Mouse (Mus musculus): ENCODE measurements around the gene Lins1. TPM values are rescaled to one million over a fixed set of nuclear protein-coding genes. Genes with fewer than 3 reads are reported as not detected.

Lins1 gene
- total RNA-seq (2014; fragmentation: Nextera tagmentation) (21.3 and 23.5 TPM in 2 replicates), total RNA-seq (2017) (10.3 and 12.1 TPM in 2 replicates), polyA plus RNA-seq (2012) (2.1 and 3.7 TPM in 2 replicates)

GRCm38 (mm10) chr7:66689620-66690360 lies at the start of gene Lins1:
TSS of gene Lins1 (plus strand) at chr7:66689889.
- no peaks in the 10 kb centered on the region for H3K9me3 ChIP-seq (replicated peaks)
- H3K36me3 ChIP-seq (replicated peaks), result peaks cover 26% of the 10 kb centered on the region
- TF ChIP-seq TAL1 (conservative IDR thresholded peaks at IDR 0.05; ENCODE audit: low read depth, low read length) (no peak), GATA1 (IDR thresholded peaks at IDR 0.05; ENCODE audit: borderline replicate concordance, low read length) (no peak), POLR2AphosphoS5 (IDR thresholded peaks at IDR 0.05; ENCODE audit: insufficient replicate concordance, low read depth, low read length) (no peak), GATA2 (IDR thresholded peaks at IDR 0.05; ENCODE audit: borderline replicate concordance, low read depth, low read length) (no peak), CTCF (IDR thresholded peaks at IDR 0.05; ENCODE audit: low read depth, low read length) (no peak)
- DNase-seq (ENCODE audit: low spot score) (peak; percentile 91), ATAC-seq (ENCODE audit: extremely low read depth, insufficient number of reproducible peaks, low FRiP score, poor library complexity, severe bottlenecking) (peak; percentile 98)
- peak within 1 kb of the TSS; percentile 96 for H3K4me3 ChIP-seq (ENCODE audit: low read depth, low read length)
- H3K4me1 ChIP-seq (ENCODE audit: insufficient read depth, low read depth, low read length), result peaks cover 19% of the 10 kb centered on the region
- H3K27me3 ChIP-seq (ENCODE audit: insufficient read depth, low read length), result no peaks in the 10 kb centered on the region

- DNase-seq (ENCODE audit: low spot score) (no peak), ATAC-seq (ENCODE audit: extremely low read depth, insufficient number of reproducible peaks, low FRiP score, poor library complexity, severe bottlenecking) (no peak)
- no peak for TF ChIP-seq POLR2AphosphoS5 (IDR thresholded peaks at IDR 0.05; ENCODE audit: insufficient replicate concordance, low read depth, low read length)
- TF ChIP-seq CTCF (IDR thresholded peaks at IDR 0.05; ENCODE audit: low read depth, low read length), result no peak
- TF ChIP-seq TAL1 (conservative IDR thresholded peaks at IDR 0.05; ENCODE audit: low read depth, low read length), result no peak
- no peak for TF ChIP-seq GATA2 (IDR thresholded peaks at IDR 0.05; ENCODE audit: borderline replicate concordance, low read depth, low read length)
- Histone ChIP-seq H3K4me3 (ENCODE audit: low read depth, low read length) (no peak overlapping the region), H3K4me1 (ENCODE audit: insufficient read depth, low read depth, low read length) (no peaks in the 10 kb centered on the region; the same call in 1 of the 2 replicates), H3K9me3 (replicated peaks) (no peaks in the 10 kb centered on the region), H3K27me3 (ENCODE audit: insufficient read depth, low read length) (no peaks in the 10 kb centered on the region), H3K36me3 (replicated peaks) (peaks cover 47% of the 10 kb centered on the region)
Measured at GRCm38 (mm10) chr7:66645736-66646135, 44.0 kb upstream of the Lins1 start.

GRCm38 (mm10) chr7:66649181-66649580 lies 40.5 kb upstream of the Lins1 start:
- H3K36me3 ChIP-seq (replicated peaks), result peaks cover 67% of the 10 kb centered on the region
- peaks cover 12% of the 10 kb centered on the region for H3K4me1 ChIP-seq (ENCODE audit: insufficient read depth, low read depth, low read length)
- no peak overlapping the region for H3K4me3 ChIP-seq (ENCODE audit: low read depth, low read length)
- H3K27me3 ChIP-seq (ENCODE audit: insufficient read depth, low read length), result no peaks in the 10 kb centered on the region
- no peak for ATAC-seq (ENCODE audit: extremely low read depth, insufficient number of reproducible peaks, low FRiP score, poor library complexity, severe bottlenecking)
- H3K9me3 ChIP-seq (replicated peaks), result no peaks in the 10 kb centered on the region
- DNase-seq (ENCODE audit: low spot score), result no peak
- TF ChIP-seq POLR2AphosphoS5 (IDR thresholded peaks at IDR 0.05; ENCODE audit: insufficient replicate concordance, low read depth, low read length), result no peak
- TF ChIP-seq TAL1 (conservative IDR thresholded peaks at IDR 0.05; ENCODE audit: low read depth, low read length), result no peak
- no peak for TF ChIP-seq GATA2 (IDR thresholded peaks at IDR 0.05; ENCODE audit: borderline replicate concordance, low read depth, low read length)
- no peak for TF ChIP-seq CTCF (IDR thresholded peaks at IDR 0.05; ENCODE audit: low read depth, low read length)
- no peak for TF ChIP-seq GATA1 (IDR thresholded peaks at IDR 0.05; ENCODE audit: borderline replicate concordance, low read length)

- no peaks in the 10 kb centered on the region for H3K27me3 ChIP-seq (ENCODE audit: insufficient read depth, low read length)
- H3K4me3 ChIP-seq (ENCODE audit: low read depth, low read length), result no peak overlapping the region
- ATAC-seq (ENCODE audit: extremely low read depth, insufficient number of reproducible peaks, low FRiP score, poor library complexity, severe bottlenecking), result no peak
- peaks cover 77% of the 10 kb centered on the region for H3K36me3 ChIP-seq (replicated peaks)
- peaks cover 12% of the 10 kb centered on the region for H3K4me1 ChIP-seq (ENCODE audit: insufficient read depth, low read depth, low read length)
- no peak for DNase-seq (ENCODE audit: low spot score)
- TF ChIP-seq CTCF (IDR thresholded peaks at IDR 0.05; ENCODE audit: low read depth, low read length), result no peak
- no peak for TF ChIP-seq TAL1 (conservative IDR thresholded peaks at IDR 0.05; ENCODE audit: low read depth, low read length)
- TF ChIP-seq POLR2AphosphoS5 (IDR thresholded peaks at IDR 0.05; ENCODE audit: insufficient replicate concordance, low read depth, low read length), result no peak
- no peak for TF ChIP-seq GATA2 (IDR thresholded peaks at IDR 0.05; ENCODE audit: borderline replicate concordance, low read depth, low read length)
- TF ChIP-seq GATA1 (IDR thresholded peaks at IDR 0.05; ENCODE audit: borderline replicate concordance, low read length), result no peak
- H3K9me3 ChIP-seq (replicated peaks), result no peaks in the 10 kb centered on the region
Measured at GRCm38 (mm10) chr7:66650883-66651282, 38.8 kb upstream of the Lins1 start.

GRCm38 (mm10) chr7:66652216-66652615 lies 37.5 kb upstream of the Lins1 start:
- ATAC-seq (ENCODE audit: extremely low read depth, insufficient number of reproducible peaks, low FRiP score, poor library complexity, severe bottlenecking), result peak; percentile 84
- DNase-seq (ENCODE audit: low spot score), result peak; percentile 14
- H3K27me3 ChIP-seq (ENCODE audit: insufficient read depth, low read length), result no peaks in the 10 kb centered on the region
- no peak for TF ChIP-seq GATA1 (IDR thresholded peaks at IDR 0.05; ENCODE audit: borderline replicate concordance, low read length)
- no peak for TF ChIP-seq CTCF (IDR thresholded peaks at IDR 0.05; ENCODE audit: low read depth, low read length)
- TF ChIP-seq GATA2 (IDR thresholded peaks at IDR 0.05; ENCODE audit: borderline replicate concordance, low read depth, low read length), result no peak
- TF ChIP-seq TAL1 (conservative IDR thresholded peaks at IDR 0.05; ENCODE audit: low read depth, low read length), result no peak
- no peak for TF ChIP-seq POLR2AphosphoS5 (IDR thresholded peaks at IDR 0.05; ENCODE audit: insufficient replicate concordance, low read depth, low read length)
- H3K4me1 ChIP-seq (ENCODE audit: insufficient read depth, low read depth, low read length), result peaks cover 12% of the 10 kb centered on the region
- no peaks in the 10 kb centered on the region for H3K9me3 ChIP-seq (replicated peaks)
- peaks cover 83% of the 10 kb centered on the region for H3K36me3 ChIP-seq (replicated peaks)
- no peak overlapping the region for H3K4me3 ChIP-seq (ENCODE audit: low read depth, low read length)

GRCm38 (mm10) chr7:66653596-66653995 lies 36.1 kb upstream of the Lins1 start:
- peaks cover 12% of the 10 kb centered on the region for H3K4me1 ChIP-seq (ENCODE audit: insufficient read depth, low read depth, low read length)
- H3K27me3 ChIP-seq (ENCODE audit: insufficient read depth, low read length), result no peaks in the 10 kb centered on the region
- H3K9me3 ChIP-seq (replicated peaks), result no peaks in the 10 kb centered on the region
- DNase-seq (ENCODE audit: low spot score) (no peak), ATAC-seq (ENCODE audit: extremely low read depth, insufficient number of reproducible peaks, low FRiP score, poor library complexity, severe bottlenecking) (no peak)
- no peak overlapping the region for H3K4me3 ChIP-seq (ENCODE audit: low read depth, low read length)
- TF ChIP-seq GATA2 (IDR thresholded peaks at IDR 0.05; ENCODE audit: borderline replicate concordance, low read depth, low read length), result no peak
- TF ChIP-seq POLR2AphosphoS5 (IDR thresholded peaks at IDR 0.05; ENCODE audit: insufficient replicate concordance, low read depth, low read length), result no peak
- TF ChIP-seq GATA1 (IDR thresholded peaks at IDR 0.05; ENCODE audit: borderline replicate concordance, low read length), result no peak
- peaks cover 86% of the 10 kb centered on the region for H3K36me3 ChIP-seq (replicated peaks)

Measured in G1E (cell line).